Mouse (Mus musculus): ENCODE data around the gene Akr1a1. TPM values are rescaled to one million over a fixed set of nuclear protein-coding genes. Genes with fewer than 3 reads are reported as not detected.

Akr1a1 gene
- polyA plus RNA-seq, 1 experiment from 2014 or later: 817 TPM

DNA sequence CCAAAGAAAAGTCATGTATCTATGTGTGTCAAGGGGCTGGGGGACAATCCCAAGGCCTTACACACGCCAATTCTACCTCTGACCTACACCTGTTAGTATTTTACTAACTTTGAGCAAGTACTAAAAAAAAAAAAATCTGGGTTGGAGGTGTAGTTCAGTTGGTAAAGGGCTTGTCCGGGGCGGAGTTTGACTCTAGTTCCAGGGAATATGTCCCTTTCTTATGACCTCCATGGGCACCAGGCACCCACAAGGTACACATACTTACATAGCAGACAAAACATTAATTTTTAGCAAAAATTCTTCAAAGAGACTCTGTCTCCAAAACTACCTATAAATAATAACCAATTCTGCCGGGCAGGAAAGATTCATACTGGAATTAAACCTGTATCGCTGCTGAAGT is 1.1 kb downstream of the Akr1a1 start:
- WGBS: 21% methylated on average over 5 of the region's 5 CpGs
- H3K4me1 ChIP-seq (replicated peaks; ENCODE audit: control insufficient read depth, insufficient read depth, low read length): peaks cover 16% of the 10 kb centered on the region
- peak overlapping the region; percentile 88 for H3K4me2 ChIP-seq (ENCODE audit: low read depth, low read length)

DNA sequence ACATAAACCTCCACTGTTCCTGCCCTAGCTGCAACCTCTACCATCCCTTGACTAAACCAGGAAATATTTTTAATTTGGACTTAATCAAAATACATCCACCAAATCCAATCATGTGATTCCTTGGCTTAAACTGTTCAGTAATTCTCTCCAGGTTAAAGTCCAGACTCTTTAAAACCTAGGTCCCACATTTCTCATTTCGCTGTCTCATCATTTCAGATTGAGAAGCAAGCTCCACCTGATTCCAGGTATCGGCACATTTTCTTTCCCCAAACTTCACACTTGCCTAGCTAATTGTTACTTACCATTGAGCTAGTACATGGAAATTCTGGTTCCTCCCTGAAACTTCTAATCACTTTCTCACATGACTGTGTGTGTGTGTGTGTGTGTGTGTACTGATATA is 2.1 kb downstream of the Akr1a1 start:
- Histone ChIP-seq H3K36me3 (ENCODE audit: control insufficient read depth, insufficient read depth, low read length) (peaks cover 11% of the 10 kb centered on the region), H3K4me3 (ENCODE audit: low read length) (no peak overlapping the region), H3K9ac (ENCODE audit: low read length) (no peak overlapping the region), H3K27me3 (ENCODE audit: control insufficient read depth, insufficient read depth, low read depth, low read length) (no peaks in the 10 kb centered on the region), H3K4me2 (ENCODE audit: low read depth, low read length) (peak overlapping the region; percentile 88), H3K27ac (ENCODE audit: low read length) (no peak overlapping the region), H3K9me3 (ENCODE audit: control insufficient read depth, low read length) (no peaks in the 10 kb centered on the region), H3K4me1 (replicated peaks; ENCODE audit: control insufficient read depth, insufficient read depth, low read length) (peaks cover 16% of the 10 kb centered on the region)
- 93% methylated on average over 2 of the region's 2 CpGs for WGBS
- no peak for ATAC-seq (ENCODE audit: low read depth)

More for the DNA sequence above, 1.1 kb downstream of the Akr1a1 start:
- H3K9me3 ChIP-seq (ENCODE audit: control insufficient read depth, low read length): no peaks in the 10 kb centered on the region
- ATAC-seq (ENCODE audit: low read depth): no peak
- H3K9ac ChIP-seq (ENCODE audit: low read length): peak overlapping the region; percentile 98
- H3K27ac ChIP-seq (ENCODE audit: low read length): peak overlapping the region; percentile 93; the same call in 1 of the 2 replicates
- peaks cover 4% of the 10 kb centered on the region for H3K36me3 ChIP-seq (ENCODE audit: control insufficient read depth, insufficient read depth, low read length)
- H3K4me3 ChIP-seq (ENCODE audit: low read length): peak overlapping the region; percentile 95
- no peaks in the 10 kb centered on the region for H3K27me3 ChIP-seq (ENCODE audit: control insufficient read depth, insufficient read depth, low read depth, low read length)

DNA sequence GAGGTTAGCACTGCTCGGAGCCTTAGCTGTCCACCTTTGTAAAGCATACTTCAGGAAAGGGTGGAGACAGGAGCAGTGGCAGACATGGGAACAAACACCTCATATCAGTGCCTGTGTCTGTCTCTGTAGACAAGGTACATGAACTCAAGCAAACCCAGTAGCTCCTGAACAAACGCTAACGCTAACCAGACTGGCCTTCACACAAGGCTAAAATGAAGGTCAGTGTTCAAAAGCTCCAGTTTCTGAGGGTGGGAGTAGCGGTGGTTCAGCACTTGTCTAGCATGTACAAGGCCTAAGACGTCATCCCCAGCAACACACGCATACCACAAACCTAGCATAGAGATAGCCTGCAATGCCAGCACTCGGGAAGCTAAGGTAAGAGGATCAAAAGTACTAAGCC is 5.9 kb downstream of the Akr1a1 start:
- 79% methylated on average over 7 of the region's 7 CpGs for WGBS
- Histone ChIP-seq H3K9ac (ENCODE audit: low read length) (no peak overlapping the region), H3K4me3 (ENCODE audit: low read length) (no peak overlapping the region), H3K36me3 (ENCODE audit: control insufficient read depth, insufficient read depth, low read length) (peaks cover 39% of the 10 kb centered on the region), H3K27ac (ENCODE audit: low read length) (no peak overlapping the region), H3K4me2 (ENCODE audit: low read depth, low read length) (no peak overlapping the region), H3K9me3 (ENCODE audit: control insufficient read depth, low read length) (no peaks in the 10 kb centered on the region), H3K4me1 (replicated peaks; ENCODE audit: control insufficient read depth, insufficient read depth, low read length) (peaks cover 13% of the 10 kb centered on the region), H3K27me3 (ENCODE audit: control insufficient read depth, insufficient read depth, low read depth, low read length) (no peaks in the 10 kb centered on the region)
- ATAC-seq (ENCODE audit: low read depth): no peak

DNA sequence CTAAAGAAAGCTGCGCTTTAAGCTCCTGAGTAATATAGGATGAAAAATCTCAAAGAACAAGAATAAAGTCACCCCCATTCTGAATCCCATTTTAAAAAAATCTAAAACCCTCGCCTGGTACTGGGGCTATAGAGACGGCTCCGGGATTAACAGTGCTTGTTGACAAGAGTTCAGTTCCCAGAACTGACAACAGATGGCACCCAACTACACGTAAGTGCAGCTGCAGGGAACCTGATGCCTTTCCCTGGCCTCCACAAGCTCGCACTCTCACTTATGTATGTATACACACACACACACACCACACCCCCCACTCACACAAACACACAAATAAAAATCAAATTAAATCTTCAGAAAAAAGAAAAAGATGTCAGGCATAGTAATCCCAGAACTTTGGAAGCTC is 7.2 kb downstream of the Akr1a1 start:
- H3K27me3 ChIP-seq (ENCODE audit: control insufficient read depth, insufficient read depth, low read depth, low read length): no peaks in the 10 kb centered on the region
- H3K36me3 ChIP-seq (ENCODE audit: control insufficient read depth, insufficient read depth, low read length): peaks cover 48% of the 10 kb centered on the region
- H3K9me3 ChIP-seq (ENCODE audit: control insufficient read depth, low read length): no peaks in the 10 kb centered on the region
- no peak overlapping the region for H3K9ac ChIP-seq (ENCODE audit: low read length)
- WGBS: 52% methylated on average over 6 of the region's 6 CpGs
- H3K4me3 ChIP-seq (ENCODE audit: low read length): no peak overlapping the region
- peak; percentile 34; the same call in 1 of the 2 replicates for ATAC-seq (ENCODE audit: low read depth)
- no peak overlapping the region for H3K4me2 ChIP-seq (ENCODE audit: low read depth, low read length)
- no peak overlapping the region for H3K27ac ChIP-seq (ENCODE audit: low read length)
- H3K4me1 ChIP-seq (replicated peaks; ENCODE audit: control insufficient read depth, insufficient read depth, low read length): peaks cover 9% of the 10 kb centered on the region

DNA sequence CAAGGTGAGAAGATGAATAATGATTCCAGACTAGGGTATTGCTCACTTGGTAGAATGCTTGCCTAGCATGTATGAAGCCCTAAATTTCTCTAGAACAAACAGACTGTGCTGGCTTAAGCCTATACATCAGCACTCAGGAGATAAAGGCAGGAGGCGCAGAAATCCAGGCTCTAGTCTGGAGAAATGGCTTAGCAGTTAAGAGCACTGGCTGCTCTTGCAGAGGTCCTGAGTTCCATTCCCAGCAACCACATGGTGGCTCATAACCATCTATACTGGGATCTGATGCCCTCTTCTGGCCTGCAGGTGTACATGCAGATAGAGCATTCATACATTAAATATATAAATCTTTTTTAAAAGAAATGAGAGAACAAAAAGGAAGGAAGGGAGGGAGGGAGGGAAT is 9.4 kb downstream of the Akr1a1 start:
- Histone ChIP-seq H3K36me3 (ENCODE audit: control insufficient read depth, insufficient read depth, low read length) (peaks cover 63% of the 10 kb centered on the region), H3K4me2 (ENCODE audit: low read depth, low read length) (no peak overlapping the region)
- no peak for ATAC-seq (ENCODE audit: low read depth)

DNA sequence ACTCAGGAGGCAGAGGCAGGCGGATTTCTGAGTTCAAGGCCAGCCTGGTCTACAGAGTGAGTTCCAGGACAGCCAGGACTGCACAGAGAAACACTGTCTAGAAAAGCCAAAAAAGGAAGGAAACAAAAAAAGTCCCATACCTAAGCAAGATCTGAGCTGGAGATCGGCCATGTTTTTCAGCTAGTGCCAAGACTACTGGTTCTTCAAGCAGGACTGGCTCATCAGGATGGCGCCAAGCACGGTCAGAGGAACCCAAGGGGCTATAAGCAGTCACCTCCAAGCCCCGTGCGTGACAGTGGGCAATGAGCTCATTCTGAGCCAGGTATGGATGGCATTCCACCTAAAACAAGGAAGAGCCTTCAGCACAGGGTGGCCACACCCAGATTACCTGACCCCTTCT is 12.7 kb downstream of the Akr1a1 start:
- Histone ChIP-seq H3K4me3 (ENCODE audit: low read length) (no peak overlapping the region), H3K27me3 (ENCODE audit: control insufficient read depth, insufficient read depth, low read depth, low read length) (no peaks in the 10 kb centered on the region), H3K9ac (ENCODE audit: low read length) (no peak overlapping the region), H3K27ac (ENCODE audit: low read length) (no peak overlapping the region), H3K36me3 (ENCODE audit: control insufficient read depth, insufficient read depth, low read length) (peaks cover 70% of the 10 kb centered on the region), H3K4me1 (replicated peaks; ENCODE audit: control insufficient read depth, insufficient read depth, low read length) (no peaks in the 10 kb centered on the region), H3K9me3 (ENCODE audit: control insufficient read depth, low read length) (no peaks in the 10 kb centered on the region), H3K4me2 (ENCODE audit: low read depth, low read length) (no peak overlapping the region)
- 89% methylated on average over 6 of the region's 6 CpGs for WGBS
- ATAC-seq (ENCODE audit: low read depth): no peak

More for the DNA sequence above, 9.4 kb downstream of the Akr1a1 start:
- 0 out of 2 replicates have a peak, but pooled peaks cover 3% of the 10 kb centered on the region for H3K4me1 ChIP-seq (replicated peaks; ENCODE audit: control insufficient read depth, insufficient read depth, low read length)
- no peak overlapping the region for H3K27ac ChIP-seq (ENCODE audit: low read length)
- H3K4me3 ChIP-seq (ENCODE audit: low read length): no peak overlapping the region
- WGBS: 96% methylated on average over 1 of the region's 1 CpGs
- no peak overlapping the region for H3K9ac ChIP-seq (ENCODE audit: low read length)
- no peaks in the 10 kb centered on the region for H3K9me3 ChIP-seq (ENCODE audit: control insufficient read depth, low read length)
- no peaks in the 10 kb centered on the region for H3K27me3 ChIP-seq (ENCODE audit: control insufficient read depth, insufficient read depth, low read depth, low read length)

DNA sequence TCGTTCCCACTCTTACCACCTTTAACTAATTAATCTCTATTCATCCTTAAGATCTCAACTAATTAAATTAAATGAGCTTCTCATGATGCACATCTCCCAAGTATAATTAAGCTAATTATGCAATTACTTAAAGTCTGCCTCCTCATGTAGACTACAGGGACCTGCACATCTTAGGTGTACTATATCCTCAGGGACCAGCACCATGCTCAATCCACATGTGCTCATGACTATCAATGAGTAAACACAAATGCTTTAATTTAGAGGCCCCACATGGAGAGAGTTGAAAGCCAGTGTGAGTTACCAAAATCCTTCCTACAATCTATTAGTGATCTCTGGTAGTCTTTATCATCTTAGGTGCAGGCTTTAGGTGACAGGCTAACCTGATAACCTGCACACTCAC is 16.3 kb downstream of the Akr1a1 start:
- H3K27me3 ChIP-seq (ENCODE audit: control insufficient read depth, insufficient read depth, low read depth, low read length): no peaks in the 10 kb centered on the region
- no peak overlapping the region for H3K9ac ChIP-seq (ENCODE audit: low read length)
- H3K4me2 ChIP-seq (ENCODE audit: low read depth, low read length): no peak overlapping the region
- peaks cover 43% of the 10 kb centered on the region for H3K36me3 ChIP-seq (ENCODE audit: control insufficient read depth, insufficient read depth, low read length)
- WGBS: 94% methylated on average over 1 of the region's 1 CpGs
- no peak overlapping the region for H3K4me3 ChIP-seq (ENCODE audit: low read length)
- no peak overlapping the region for H3K27ac ChIP-seq (ENCODE audit: low read length)
- no peaks in the 10 kb centered on the region for H3K4me1 ChIP-seq (replicated peaks; ENCODE audit: control insufficient read depth, insufficient read depth, low read length)
- H3K9me3 ChIP-seq (ENCODE audit: control insufficient read depth, low read length): no peaks in the 10 kb centered on the region
- no peak for ATAC-seq (ENCODE audit: low read depth)

DNA sequence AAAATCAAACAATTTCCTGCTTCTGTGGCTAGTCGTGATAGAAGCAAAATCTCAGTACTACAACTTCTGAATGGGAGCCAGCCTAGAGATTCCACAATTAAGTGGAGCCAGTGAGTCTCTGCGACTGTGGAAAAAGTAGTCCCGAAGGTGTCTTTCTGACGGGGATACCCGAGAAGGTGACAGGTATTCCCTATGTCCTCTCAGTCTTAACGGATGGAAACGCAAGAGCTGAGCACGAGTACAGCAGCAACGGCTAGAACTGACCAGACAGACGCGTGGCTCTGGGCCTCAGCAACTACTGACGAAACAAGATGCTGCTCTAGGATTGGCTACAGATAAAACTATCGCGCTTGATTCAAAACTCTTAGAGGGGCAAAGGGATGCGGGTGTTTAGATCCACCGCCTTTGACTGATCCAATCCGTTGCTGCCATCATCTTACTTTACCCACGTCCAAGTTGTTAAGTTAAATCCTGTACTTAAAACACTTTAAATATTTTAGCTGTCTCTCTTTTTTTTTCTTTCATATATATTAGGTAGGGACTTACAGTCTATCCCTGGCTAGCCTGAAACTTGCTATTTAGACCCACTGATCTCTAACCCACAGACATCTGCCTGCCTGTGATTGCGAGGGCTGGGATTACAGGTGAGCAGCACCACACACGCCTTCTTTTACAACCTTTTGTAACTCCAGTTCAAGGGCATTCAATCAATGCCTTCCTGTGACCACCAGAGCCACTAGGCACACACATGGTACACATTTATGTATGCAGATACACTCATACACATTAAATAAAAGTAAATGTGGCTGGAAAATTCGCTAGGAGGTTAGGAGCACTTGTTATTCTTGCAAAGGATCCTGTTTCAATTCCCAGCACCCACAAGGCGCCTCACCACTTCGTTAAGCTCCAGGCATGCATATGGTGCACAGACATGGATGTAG is 23.5 kb downstream of the Akr1a1 start, which contains the start of gene Nasp:
Gene Nasp (minus strand): TSS at position 220 of the 941 bp plus-strand sequence.
- H3K9ac ChIP-seq (ENCODE audit: low read length): peak within 1 kb of the TSS; percentile 95
- H3K4me3 ChIP-seq (ENCODE audit: low read length): peak within 1 kb of the TSS; percentile 100
- H3K9me3 ChIP-seq (ENCODE audit: control insufficient read depth, low read length): no peaks in the 10 kb centered on the region
- 0 out of 2 replicates have a peak, but pooled peaks cover 2% of the 10 kb centered on the region for H3K36me3 ChIP-seq (ENCODE audit: control insufficient read depth, insufficient read depth, low read length)
- ATAC-seq (ENCODE audit: low read depth): peak; percentile 90
- peak within 1 kb of the TSS; percentile 93 for H3K4me2 ChIP-seq (ENCODE audit: low read depth, low read length)
- H3K27ac ChIP-seq (ENCODE audit: low read length): peak within 1 kb of the TSS; percentile 97
- peaks cover 16% of the 10 kb centered on the region for H3K4me1 ChIP-seq (replicated peaks; ENCODE audit: control insufficient read depth, insufficient read depth, low read length)
- no peaks in the 10 kb centered on the region for H3K27me3 ChIP-seq (ENCODE audit: control insufficient read depth, insufficient read depth, low read depth, low read length)
- 7% methylated on average over 23 of the region's 23 CpGs for WGBS

DNA sequence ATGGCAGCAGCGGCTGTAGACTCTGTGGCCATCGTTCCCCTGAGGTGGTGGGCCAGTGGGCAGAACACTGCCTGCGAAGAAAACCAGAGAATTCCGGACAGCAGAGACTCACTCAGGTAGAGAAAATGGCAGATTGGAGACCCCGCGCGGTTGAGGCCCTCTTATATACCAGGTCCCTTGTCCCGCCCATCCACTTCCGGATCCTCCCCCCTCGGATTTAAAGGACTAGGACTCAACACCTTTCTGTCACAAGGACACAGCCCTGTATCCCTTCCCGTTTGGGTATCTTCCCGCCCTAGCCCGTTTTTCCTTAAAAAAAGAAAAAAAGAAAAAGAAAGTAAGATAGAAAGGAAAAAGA is 24.1 kb downstream of the Akr1a1 start:
- Histone ChIP-seq H3K4me1 (replicated peaks; ENCODE audit: control insufficient read depth, insufficient read depth, low read length) (peaks cover 16% of the 10 kb centered on the region), H3K4me3 (ENCODE audit: low read length) (peak overlapping the region; percentile 100), H3K4me2 (ENCODE audit: low read depth, low read length) (peak overlapping the region; percentile 93), H3K27ac (ENCODE audit: low read length) (peak overlapping the region; percentile 97), H3K9me3 (ENCODE audit: control insufficient read depth, low read length) (no peaks in the 10 kb centered on the region), H3K27me3 (ENCODE audit: control insufficient read depth, insufficient read depth, low read depth, low read length) (no peaks in the 10 kb centered on the region), H3K9ac (ENCODE audit: low read length) (peak overlapping the region; percentile 95), H3K36me3 (ENCODE audit: control insufficient read depth, insufficient read depth, low read length) (0 out of 2 replicates have a peak, but pooled peaks cover 2% of the 10 kb centered on the region)
- peak; percentile 93 for ATAC-seq (ENCODE audit: low read depth)
- under 1% methylated on average over 13 of the region's 13 CpGs for WGBS

Data from lung, embryonic 16.5 days (tissue).